Mouse (Mus musculus) heart, adult 2 months (tissue): ENCODE results near the gene Ccnd1.
A peak's percentile ranks its signal among the peaks of the same experiment; 100 is the strongest.

Experiments
- CTCF ChIP-seq: fragments of 200-600 bp; IDR thresholded peaks from 2 replicates; pipeline ENCODE4 v1.8.1; 2022; ENCODE audit warnings: antibody characterized with exemption, mild to moderate bottlenecking, moderate library complexity
- EP300 ChIP-seq: fragments of 200-500 bp; IDR thresholded peaks from 2 replicates; pipeline ENCODE4 v1.6.1; 2011; ENCODE audit warnings: low read depth, low read length, control low read depth; ENCODE audit not compliant: insufficient read depth
- POLR2A ChIP-seq: fragments of 200-500 bp; IDR thresholded peaks from 2 replicates; pipeline ENCODE4 v1.6.1; 2011; ENCODE audit warnings: mild to moderate bottlenecking, low read depth, low read length, control low read depth; ENCODE audit not compliant: insufficient read depth

GRCm38 (mm10) chr7:144937490-144937889 is 2.2 kb downstream of the Ccnd1 start:
- TF ChIP-seq CTCF (peak; percentile 99), POLR2A (peak; percentile 58), EP300 (peak; percentile 97)
